Mouse (Mus musculus): ENCODE measurements around the gene Cldn22. TPM values are rescaled to one million over a fixed set of nuclear protein-coding genes. Genes with fewer than 3 reads are reported as not detected.
A peak's percentile ranks its signal among the peaks of the same experiment; 100 is the strongest.

The Cldn22 gene
- polyA plus RNA-seq, 1 experiment from 2014 or later: not detected

DNA sequence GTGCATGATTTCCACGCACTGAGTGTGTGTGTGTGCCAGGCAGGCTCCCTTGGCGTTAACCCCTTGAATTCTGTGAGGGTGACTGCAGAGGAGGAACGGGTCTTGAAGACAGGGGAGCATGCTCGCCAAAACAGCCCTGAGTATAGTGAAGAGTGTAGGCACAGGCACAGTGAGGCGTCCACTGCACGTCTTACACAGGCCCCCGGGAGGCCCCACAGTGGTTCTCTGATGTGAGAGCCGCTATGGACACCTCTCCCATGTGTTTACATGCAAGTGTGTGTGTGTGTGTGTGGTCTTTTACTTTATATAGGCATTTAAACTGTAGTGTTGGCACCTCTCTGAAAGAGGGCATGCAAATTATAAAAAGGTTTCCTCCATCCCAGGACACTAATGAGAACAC is 42.3 kb downstream of the Cldn22 start:
- no peak overlapping the region for H3K4me3 ChIP-seq
- H3K9me3 ChIP-seq (replicated peaks): no peaks in the 10 kb centered on the region
- peaks cover 85% of the 10 kb centered on the region for H3K36me3 ChIP-seq
- no peak overlapping the region for H3K27ac ChIP-seq (ENCODE audit: poor library complexity, severe bottlenecking)
- ATAC-seq (ENCODE audit: insufficient number of reproducible peaks, low FRiP score): no peak
- no peaks in the 10 kb centered on the region for H3K4me1 ChIP-seq (replicated peaks)
- H3K4me2 ChIP-seq: no peak overlapping the region
- H3K27me3 ChIP-seq (replicated peaks): no peaks in the 10 kb centered on the region
- H3K9ac ChIP-seq: no peak overlapping the region
- 84% methylated on average over 8 of the region's 8 CpGs for WGBS

GRCm38 (mm10) chr8:47867067-47867466 is 42.8 kb downstream of the Cldn22 start:
- Histone ChIP-seq H3K9ac (no peak overlapping the region), H3K9me3 (replicated peaks) (no peaks in the 10 kb centered on the region), H3K4me1 (replicated peaks) (no peaks in the 10 kb centered on the region), H3K4me3 (no peak overlapping the region), H3K27ac (ENCODE audit: poor library complexity, severe bottlenecking) (no peak overlapping the region), H3K27me3 (replicated peaks) (no peaks in the 10 kb centered on the region), H3K36me3 (peaks cover 82% of the 10 kb centered on the region), H3K4me2 (no peak overlapping the region)
- no peak for ATAC-seq (ENCODE audit: insufficient number of reproducible peaks, low FRiP score)
- 31% methylated on average over 8 of the region's 8 CpGs for WGBS

GRCm38 (mm10) chr8:47872361-47873107 is 48.3 kb downstream of the Cldn22 start:
- Histone ChIP-seq H3K4me3 (no peak overlapping the region), H3K36me3 (peaks cover 75% of the 10 kb centered on the region), H3K27ac (ENCODE audit: poor library complexity, severe bottlenecking) (no peak overlapping the region), H3K9me3 (replicated peaks) (no peaks in the 10 kb centered on the region), H3K4me2 (no peak overlapping the region), H3K4me1 (replicated peaks) (peaks cover 13% of the 10 kb centered on the region), H3K9ac (no peak overlapping the region), H3K27me3 (replicated peaks) (no peaks in the 10 kb centered on the region)
- WGBS: 45% methylated on average over 13 of the region's 13 CpGs
- ATAC-seq (ENCODE audit: insufficient number of reproducible peaks, low FRiP score): peak; percentile 37; the same call in 1 of the 2 replicates

GRCm38 (mm10) chr8:47874497-47875178 is 50.4 kb downstream of the Cldn22 start:
- WGBS: 51% methylated on average over 13 of the region's 13 CpGs
- H3K4me3 ChIP-seq: no peak overlapping the region
- no peaks in the 10 kb centered on the region for H3K9me3 ChIP-seq (replicated peaks)
- no peak overlapping the region for H3K9ac ChIP-seq
- peaks cover 76% of the 10 kb centered on the region for H3K36me3 ChIP-seq
- H3K4me1 ChIP-seq (replicated peaks): peaks cover 24% of the 10 kb centered on the region
- no peak for ATAC-seq (ENCODE audit: insufficient number of reproducible peaks, low FRiP score)
- H3K27ac ChIP-seq (ENCODE audit: poor library complexity, severe bottlenecking): no peak overlapping the region
- H3K27me3 ChIP-seq (replicated peaks): no peaks in the 10 kb centered on the region
- H3K4me2 ChIP-seq: no peak overlapping the region

Other genes with a start within 250 kb of the Cldn22 start
- gene Ing2, start 148.9 kb upstream of the Cldn22 start, polyA plus RNA-seq (2016; fragmentation: Nextera tagmentation; extraction: Ambion mirVana): 10.4 and 10.5 TPM in 2 replicates
- gene Cdkn2aip, start 110.5 kb upstream of the Cldn22 start, polyA plus RNA-seq (2016; fragmentation: Nextera tagmentation; extraction: Ambion mirVana): 19.5 and 21.1 TPM in 2 replicates
- not detected in 2 replicates for gene Cldn24, start 2.3 kb upstream of the Cldn22 start, polyA plus RNA-seq (2016; fragmentation: Nextera tagmentation; extraction: Ambion mirVana)
- 22.1 and 23.9 TPM in 2 replicates for gene Wwc2, start 166.4 kb downstream of the Cldn22 start, polyA plus RNA-seq (2016; fragmentation: Nextera tagmentation; extraction: Ambion mirVana)